Mouse (Mus musculus) neutrophil, adult 83 days (primary cell): Measurements from ENCODE around the gene Fau. TPM values are rescaled to one million over a fixed set of nuclear protein-coding genes. Genes with fewer than 3 reads are reported as not detected.

Experiments
- total RNA-seq, 2 experiments: library from RNA; stranded (reverse); gene quantifications; one replicate each; pipeline ENCODE4 v1.2.4; 2023

The Fau gene
- total RNA-seq, result 1,000 to 10,000 TPM; 1,500 to 1,520 TPM

DNA sequence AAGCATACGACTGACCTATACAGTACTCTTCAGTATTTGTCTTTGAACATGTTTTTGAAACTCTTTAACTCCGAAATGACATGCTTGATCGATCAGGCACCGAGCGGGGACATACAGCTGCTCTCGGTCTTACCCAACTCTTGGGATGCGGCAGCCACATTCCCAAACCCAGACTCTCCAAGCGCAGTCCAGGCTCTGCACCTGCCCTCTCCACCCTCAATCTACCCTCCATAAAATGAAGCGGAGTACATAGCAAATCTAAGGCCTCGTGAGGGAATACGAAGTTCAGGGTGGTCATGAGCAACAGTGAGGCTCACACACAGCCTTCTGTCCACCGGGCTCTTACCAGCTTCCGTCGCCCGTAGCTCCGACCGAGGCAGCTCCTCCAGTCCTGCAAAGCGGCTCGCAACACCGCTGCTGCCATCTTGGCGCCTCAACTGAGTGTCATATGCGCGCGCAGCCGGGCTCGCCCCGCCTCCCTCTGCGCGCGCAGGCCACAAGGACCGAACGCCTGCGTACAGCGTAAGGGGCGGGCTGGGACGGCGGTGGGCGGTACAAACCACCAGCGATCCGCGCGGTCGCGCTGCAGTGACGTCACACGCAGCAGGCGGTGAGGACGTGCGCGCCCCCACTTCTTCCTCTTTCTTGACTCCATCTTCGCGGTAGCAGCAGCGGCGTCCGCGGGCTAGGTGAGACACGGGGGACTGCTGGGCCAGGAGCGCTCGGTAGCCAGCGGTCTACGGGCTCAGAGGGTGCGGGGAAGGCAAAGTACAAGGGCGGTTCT, at the start of gene Fau, which contains the start of gene Mrpl49:
TSS of gene Fau (plus strand) at position 532 of the 784 bp plus-strand sequence.
TSS of gene Mrpl49 (minus strand) at position 473 of the 784 bp plus-strand sequence.

DNA sequence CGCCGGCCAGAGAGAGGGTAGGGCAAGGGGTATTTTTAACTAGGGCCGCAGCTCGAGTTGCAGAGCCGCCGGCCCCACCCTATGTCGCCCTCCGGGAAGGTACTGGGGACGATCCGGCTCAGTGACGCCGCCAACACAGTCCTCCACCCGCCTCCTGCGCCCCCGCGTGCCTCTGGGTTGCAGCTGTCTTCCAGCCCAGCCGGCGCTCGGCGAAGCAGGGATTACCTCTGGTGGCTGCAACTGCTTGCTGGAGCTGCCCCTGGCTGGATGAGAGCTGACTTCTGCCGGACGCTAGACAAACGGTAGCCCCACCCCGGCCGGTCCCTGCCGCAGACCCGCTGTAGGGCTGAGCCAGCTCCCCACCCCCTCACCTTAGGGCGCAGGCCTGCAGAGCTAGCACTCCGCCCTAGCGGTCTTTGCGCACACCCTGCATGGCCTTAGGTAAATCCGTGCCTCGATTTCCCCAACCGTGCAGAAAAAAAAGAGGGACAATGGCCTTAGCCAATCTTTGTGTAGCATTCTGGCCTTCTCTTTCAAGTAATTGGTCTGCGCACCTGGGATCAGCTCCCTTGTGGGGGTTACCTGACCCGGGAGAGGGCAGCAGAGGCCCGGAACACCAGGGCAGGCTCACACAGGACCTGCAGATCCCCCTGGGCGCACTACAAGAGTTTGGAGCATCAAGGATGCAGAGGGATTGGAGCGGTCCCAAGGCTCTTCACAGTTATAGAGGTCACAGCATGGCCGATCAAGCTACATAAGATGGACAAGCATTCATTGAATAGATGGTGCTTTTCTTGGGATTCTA, 41.9 kb upstream of the Fau start, which contains the start of gene Capn1:
TSS of gene Capn1 (minus strand) at position 387 of the 805 bp plus-strand sequence.

GRCm38 (mm10) chr19:6046294-6047153, 11.1 kb upstream of the Fau start, which contains the start of gene Syvn1:
Gene Syvn1, plus strand, starts transcription at chr19:6046576.

DNA sequence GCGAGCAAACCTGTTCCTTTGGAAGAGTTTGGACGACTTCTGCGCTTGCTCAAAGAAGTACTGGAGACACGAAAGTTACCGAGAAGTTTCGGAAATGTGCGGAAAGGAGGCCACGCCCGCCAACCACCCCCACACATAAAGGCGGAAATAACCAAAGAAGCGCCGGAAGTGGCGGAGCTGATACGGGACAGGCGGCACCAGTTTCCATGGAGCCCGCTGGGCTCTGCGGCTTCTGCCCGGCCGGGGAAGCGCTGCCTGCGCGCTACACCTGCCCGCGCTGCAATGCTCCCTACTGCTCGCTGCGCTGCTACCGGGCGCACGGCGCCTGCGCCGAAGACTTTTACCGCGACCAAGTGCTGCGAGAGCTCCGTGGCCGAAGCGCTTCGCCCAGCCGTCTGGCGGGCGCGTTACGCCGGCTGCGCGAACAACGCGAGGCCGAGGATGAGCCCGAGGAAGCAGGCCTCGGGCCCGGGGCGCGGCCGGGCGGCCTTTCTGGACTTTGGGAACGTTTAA, 3.4 kb downstream of the Fau start, which contains the start of gene Znhit2:
TSS of gene Znhit2 (plus strand) at position 172 of the 513 bp plus-strand sequence.

GRCm38 (mm10) chr19:6067724-6068415, 10.2 kb downstream of the Fau start, which contains the start of gene Tm7sf2:
Gene Tm7sf2, minus strand, starts transcription at chr19:6068373.

DNA sequence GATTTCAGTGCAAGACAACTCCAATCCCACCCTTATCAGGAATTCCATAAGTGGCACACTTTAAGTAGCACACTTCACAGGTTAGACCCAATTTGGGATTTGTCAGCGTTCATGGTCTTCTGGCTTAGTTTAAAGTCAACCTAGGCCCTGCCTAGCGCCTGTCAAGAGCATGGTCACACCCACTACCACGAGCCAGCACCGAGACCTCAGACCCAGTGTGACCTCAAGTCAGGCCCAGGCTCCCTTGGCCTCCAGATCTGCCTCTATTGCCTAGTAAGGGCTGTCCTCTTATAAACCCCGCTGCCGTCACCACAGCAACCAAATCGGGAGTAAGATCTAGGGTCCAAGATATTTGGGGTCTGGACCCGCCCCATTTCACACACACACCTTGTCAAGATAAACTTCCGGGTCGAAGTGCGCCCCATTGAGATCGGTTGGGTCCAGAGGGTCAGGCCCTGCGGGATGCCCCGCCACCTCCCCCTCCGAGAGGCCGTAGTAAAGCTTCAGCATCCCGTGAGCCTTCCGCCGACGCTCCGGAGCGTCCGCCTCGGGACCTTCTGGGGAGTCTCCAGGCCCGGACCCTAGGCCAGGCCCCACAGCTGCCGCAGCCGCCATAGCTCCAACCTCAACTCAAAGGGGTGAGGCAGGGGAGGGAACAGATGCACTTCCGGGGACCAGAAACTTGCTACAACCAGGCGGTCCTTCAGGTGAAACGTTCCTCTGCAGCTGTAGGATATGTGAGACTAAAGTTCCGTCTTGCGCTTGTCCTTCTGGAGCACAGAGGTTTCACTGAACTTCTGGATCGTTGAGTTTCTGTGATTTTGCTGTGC, 19.1 kb downstream of the Fau start, which contains the start of gene Vps51:
TSS of gene Vps51 (minus strand) at position 668 of the 830 bp plus-strand sequence.

GRCm38 (mm10) chr19:6079983-6080480, 22.4 kb downstream of the Fau start, which contains the start of gene Tmem262:
Gene Tmem262, plus strand, starts transcription at chr19:6080033.

DNA sequence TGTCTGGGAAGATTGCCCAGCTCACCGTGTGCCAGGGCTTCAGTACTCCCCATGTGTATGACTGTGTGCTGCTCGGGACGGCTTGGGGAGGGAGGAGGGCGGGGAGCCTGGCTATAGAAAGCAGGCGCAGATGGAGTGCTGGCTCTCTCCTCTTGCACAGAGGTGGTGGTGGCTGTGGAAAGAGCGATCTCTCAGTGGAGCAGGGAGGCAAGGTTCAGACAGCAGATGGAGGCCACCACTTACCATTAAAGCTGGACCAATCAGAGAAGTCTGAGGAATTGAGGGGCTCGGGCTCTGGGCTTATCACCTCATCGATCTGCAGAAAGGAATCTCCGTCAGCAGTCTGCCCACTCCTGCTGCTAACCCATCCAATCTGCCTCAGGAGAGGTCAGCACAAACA, 24.5 kb downstream of the Fau start, which contains the start of gene Gm28374:
TSS of gene Gm28374 (minus strand) at position 101 of the 400 bp plus-strand sequence.

DNA sequence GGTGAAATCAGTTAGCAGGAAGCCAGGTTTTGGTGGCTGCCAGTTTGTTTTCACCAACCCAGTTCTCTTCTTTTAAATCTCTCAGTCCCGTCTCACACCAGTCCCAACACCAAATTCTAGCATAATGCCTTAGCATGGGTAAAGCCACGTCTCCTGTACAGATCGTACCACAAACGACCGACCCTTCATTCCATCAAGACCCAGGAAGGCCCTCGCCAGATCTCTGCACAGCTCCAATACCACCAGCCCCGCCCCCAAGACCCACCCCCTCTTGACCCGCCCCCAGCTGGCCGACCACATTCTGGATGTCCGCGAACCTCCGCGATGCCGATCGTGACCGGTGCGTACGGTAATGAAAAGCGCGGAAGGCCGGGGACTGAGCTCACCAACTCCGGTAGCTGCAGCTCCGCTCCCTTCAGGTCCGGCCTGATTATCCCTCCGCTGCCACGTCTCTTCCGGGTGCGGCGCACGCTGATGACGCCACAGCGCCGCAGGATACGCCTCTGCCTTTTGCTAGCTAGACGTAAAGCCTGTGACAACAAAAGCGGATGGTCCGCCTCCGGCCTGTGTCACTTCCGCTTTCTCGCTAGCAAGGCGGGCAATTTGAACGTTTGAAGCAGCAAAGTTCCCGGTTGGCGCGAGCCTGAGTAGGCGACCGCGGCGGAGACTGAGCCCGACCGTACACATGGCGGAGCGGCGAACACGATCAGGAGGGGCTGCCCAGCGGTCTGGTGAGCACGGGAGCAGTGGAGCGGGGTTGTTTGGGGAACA, 27.0 kb downstream of the Fau start, which contains the start of the genes Zfpl1 and Cdca5:
TSS of gene Zfpl1 (minus strand) at position 479 of the 771 bp plus-strand sequence.
TSS of gene Cdca5 (plus strand) at position 506 of the 771 bp plus-strand sequence.

GRCm38 (mm10) chr19:6094119-6094518, 36.5 kb downstream of the Fau start, which contains the start of gene AC131692.1:
Gene AC131692.1, plus strand, starts transcription at chr19:6094419.

DNA sequence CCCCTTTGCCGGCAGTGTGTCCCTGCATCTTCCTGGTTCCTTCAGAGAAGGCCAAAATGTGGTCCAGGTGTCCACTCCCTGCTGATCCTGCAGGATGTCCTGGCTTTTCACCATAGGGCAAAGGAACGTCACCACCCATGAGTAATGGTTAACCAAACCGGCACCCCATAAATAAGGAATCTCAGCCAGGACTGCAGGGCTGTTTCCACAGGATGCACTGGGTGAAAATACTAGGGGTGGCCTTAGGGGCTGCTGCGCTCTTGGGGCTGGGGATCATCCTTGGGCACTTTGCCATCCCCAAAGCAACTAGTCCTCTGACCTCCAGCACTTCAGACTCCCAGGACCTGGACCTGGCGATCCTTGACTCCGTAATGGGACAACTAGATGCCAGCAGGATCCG, 47.9 kb downstream of the Fau start, which contains the start of gene Naaladl1:
TSS of gene Naaladl1 (plus strand) at position 197 of the 400 bp plus-strand sequence.

Other genes starting within 250 kb of the Fau start
- gene Frmd8, start 182.6 kb upstream of the Fau start, total RNA-seq, result 10 to 100 TPM; 59.9 to 62.7 TPM
- 10 to 100 TPM; 48.2 to 55.2 TPM for gene Slc25a45, start 180.0 kb upstream of the Fau start, total RNA-seq
- gene Tigd3, start 163.7 kb upstream of the Fau start, total RNA-seq, result 1 to 10 TPM; 2.4 to 3.3 TPM
- gene Dpf2, start 144.8 kb upstream of the Fau start, total RNA-seq, result 100 to 1,000 TPM; 106 to 111 TPM
- 1 to 10 TPM; 3.2 to 4.7 TPM for gene Cdc42ep2, start 133.0 kb upstream of the Fau start, total RNA-seq
- gene Pola2, start 93.6 kb upstream of the Fau start, total RNA-seq, result 10 to 100 TPM; 38.1 to 39.3 TPM
- gene Slc22a20, start 71.7 kb upstream of the Fau start, total RNA-seq, result 1 to 10 TPM; 1.9 to 2.3 TPM
- gene Capn1, start 41.9 kb upstream of the Fau start, total RNA-seq, result 100 to 1,000 TPM; 242 to 264 TPM
- 10 to 100 TPM; 40.0 to 42.7 TPM for gene Syvn1, start 11.3 kb upstream of the Fau start, total RNA-seq
- 10 to 100 TPM; 15.5 to 17.7 TPM for gene Mrpl49, start 59 bp upstream of the Fau start, total RNA-seq
- 10 to 100 TPM; 11.3 to 13.7 TPM for gene Znhit2, start 3.3 kb downstream of the Fau start, total RNA-seq
- 10 to 100 TPM in 1 of 2 experiments, 1 to 10 TPM in 1; 9.7 to 10.8 TPM for gene Tm7sf2, start 10.5 kb downstream of the Fau start, total RNA-seq
- 10 to 100 TPM; 71.2 to 76.9 TPM for gene Vps51, start 19.4 kb downstream of the Fau start, total RNA-seq
- not detected for gene Tmem262, start 22.2 kb downstream of the Fau start, total RNA-seq
- not detected for gene Gm28374, start 24.4 kb downstream of the Fau start, total RNA-seq
- gene Zfpl1, start 27.1 kb downstream of the Fau start, total RNA-seq, result 10 to 100 TPM; 23.8 to 26.0 TPM
- gene Cdca5, start 27.1 kb downstream of the Fau start, total RNA-seq, result 10 to 100 TPM; 31.2 to 31.6 TPM
- 1 to 10 TPM; 1.2 to 2.0 TPM for gene AC131692.1, start 36.6 kb downstream of the Fau start, total RNA-seq
- gene Naaladl1, start 47.9 kb downstream of the Fau start, total RNA-seq, result 1 to 10 TPM in 1 of 2 experiments, under 1 TPM in 1; 0.46 to 1.7 TPM
- 1 to 10 TPM; 6.6 to 7.2 TPM for gene Sac3d1, start 60.8 kb downstream of the Fau start, total RNA-seq
- gene Snx15, start 70.5 kb downstream of the Fau start, total RNA-seq, result 10 to 100 TPM; 11.3 to 14.2 TPM
- gene Batf2, start 83.1 kb downstream of the Fau start, total RNA-seq, result 1 to 10 TPM in 1 of 2 experiments, under 1 TPM in 1; 0.94 to 1.3 TPM
- 10 to 100 TPM; 12.9 to 17.1 TPM for gene Arl2, start 83.7 kb downstream of the Fau start, total RNA-seq
- not detected for gene Majin, start 126.5 kb downstream of the Fau start, total RNA-seq
- gene Gpha2, start 168.5 kb downstream of the Fau start, total RNA-seq, result not detected
- gene Ppp2r5b, start 178.0 kb downstream of the Fau start, total RNA-seq, result 10 to 100 TPM; 18.7 to 20.3 TPM
- 100 to 1,000 TPM in 1 of 2 experiments, 10 to 100 TPM in 1; 88.4 to 104 TPM for gene Atg2a, start 183.8 kb downstream of the Fau start, total RNA-seq
- 100 to 1,000 TPM; 198 to 207 TPM for gene Ehd1, start 218.9 kb downstream of the Fau start, total RNA-seq
- 10 to 100 TPM in 1 of 2 experiments, 1 to 10 TPM in 1; 7.5 to 11.7 TPM for gene Cdc42bpg, start 248.6 kb downstream of the Fau start, total RNA-seq